Mouse (Mus musculus) CD4-positive, CD25-positive, alpha-beta regulatory T cell (primary cell): ENCODE measurements around the gene Zfy2. TPM values are rescaled to one million over a fixed set of nuclear protein-coding genes. Genes with fewer than 3 reads are reported as not detected.

Experiments used
- polyA plus RNA-seq: library from polyadenylated mRNA; unstranded; fragments of 100-300 nt; shearing (Covaris generic); gene quantifications from one replicate; pipeline ENCODE4 v1.2.1, GENCODE M21; 2017

The Zfy2 gene
- polyA plus RNA-seq: not detected

GRCm38 (mm10) chrY:2170309-2170708 is at the start of gene Zfy2:
Gene Zfy2 (minus strand): TSS chrY:2170409.

